Mouse (Mus musculus) urinary bladder, postnatal 4 days (tissue): ENCODE data around the gene Tmem191c.

Experiments used
- DNase-seq, 2 experiments: peaks; one replicate each; pipeline ENCODE4 v3.0.0; 2021 to 2022; ENCODE audit warnings: low spot score in 2 of 2

Tmem191c gene

DNA sequence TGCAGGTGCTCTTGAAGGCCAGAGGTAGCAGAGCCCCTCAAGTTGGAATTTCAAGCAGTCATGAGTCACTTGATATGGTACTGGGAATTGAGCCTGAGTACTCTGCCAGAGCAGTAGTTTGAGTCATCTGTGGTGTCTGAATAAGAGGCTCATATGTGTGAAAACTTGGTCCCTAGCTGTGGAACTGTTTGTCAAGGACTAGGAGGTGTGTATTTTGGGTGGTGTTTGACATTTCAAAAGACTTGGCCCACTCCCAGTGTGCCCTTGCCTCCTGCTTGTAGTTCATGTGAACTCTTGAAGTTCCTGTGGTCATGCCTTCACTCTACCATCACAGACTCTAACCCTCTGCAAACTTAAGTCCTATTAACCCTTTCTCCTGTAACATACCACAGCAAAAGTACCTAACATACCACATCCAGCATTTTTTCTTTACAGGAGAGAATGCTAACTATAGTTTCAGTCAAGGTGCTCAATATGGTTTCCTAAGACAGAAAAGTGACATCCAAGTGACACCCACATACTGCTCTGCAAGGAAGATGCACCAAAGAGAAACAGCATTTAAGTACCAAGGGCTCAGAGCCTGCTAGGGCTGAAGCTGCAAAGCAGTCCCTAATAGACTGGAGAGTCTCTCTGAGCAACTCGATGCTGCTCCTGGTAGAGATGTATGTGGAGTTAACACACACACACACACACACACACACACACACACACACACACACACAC is 54.1 kb downstream of the Tmem191c start:
- DNase-seq = no peak

GRCm38 (mm10) chr16:17331116-17331515 is 55.2 kb downstream of the Tmem191c start, which contains the start of gene Serpind1:
Gene Serpind1 (plus strand): TSS chr16:17331371.
- no peak for DNase-seq

- DNase-seq = no peak
Measured at GRCm38 (mm10) chr16:17331855-17332254, 56.0 kb downstream of the Tmem191c start.
